Mouse (Mus musculus) liver, postnatal 0 days (tissue): ENCODE measurements around the gene Tspan18. TPM values are rescaled to one million over a fixed set of nuclear protein-coding genes. Genes with fewer than 3 reads are reported as not detected.

Experiments
- ATAC-seq: fragments of 200-750 bp; cut with Nextera tagmentation; 2 replicates; pipeline ENCODE4 v1.8.0; 2017; ENCODE audit warnings: mild to moderate bottlenecking, moderate library complexity
- DNase-seq: peaks from one replicate; pipeline ENCODE4 v3.0.0-alpha.2; 2016
- H3K27ac ChIP-seq: fragments of 300-500 bp; sonication (generic); 2 replicates; pipeline ENCODE4 v1.5.1; 2014; ENCODE audit warnings: antibody characterized with exemption, moderate library complexity, mild to moderate bottlenecking, low read depth
- H3K27me3 ChIP-seq: fragments of 300-500 bp; sonication (generic); 2 replicates; pipeline ENCODE4 v1.6.1; 2014; ENCODE audit warnings: low read length, control low read depth, mixed read lengths; ENCODE audit not compliant: insufficient read depth
- H3K36me3 ChIP-seq: fragments of 300-500 bp; sonication (generic); replicated peaks from 2 replicates; pipeline ENCODE4 v1.6.1; 2014; ENCODE audit warnings: mild to moderate bottlenecking, control low read depth, low read length, moderate library complexity, mixed read lengths; ENCODE audit not compliant: insufficient read depth
- H3K4me1 ChIP-seq: fragments of 300-500 bp; sonication (generic); 2 replicates; pipeline ENCODE4 v1.6.1; 2014; ENCODE audit warnings: antibody characterized with exemption, mild to moderate bottlenecking, control low read depth; ENCODE audit not compliant: insufficient read depth
- H3K4me2 ChIP-seq: fragments of 300-500 bp; sonication (generic); 2 replicates; pipeline ENCODE4 v1.6.1; 2014; ENCODE audit warnings: low read depth, mild to moderate bottlenecking, low read length, moderate library complexity, mixed read lengths
- H3K4me3 ChIP-seq: fragments of 300-500 bp; sonication (generic); 2 replicates; pipeline ENCODE4 v1.5.1; 2014; ENCODE audit warnings: low read depth, low read length
- H3K9ac ChIP-seq: fragments of 300-500 bp; sonication (generic); replicated peaks from 2 replicates; pipeline ENCODE4 v1.6.1; 2014; ENCODE audit warnings: mild to moderate bottlenecking, moderate library complexity
- H3K9me3 ChIP-seq: fragments of 300-500 bp; sonication (generic); 2 replicates; pipeline ENCODE4 v1.6.1; 2016; ENCODE audit warnings: mild to moderate bottlenecking, control low read depth, low read length, mixed read lengths
- CTCF ChIP-seq: sonication (generic); IDR thresholded peaks from 2 replicates; pipeline ENCODE4 v1.5.1; 2016; ENCODE audit warnings: antibody characterized with exemption, low read depth
- EP300 ChIP-seq: IDR thresholded peaks from 2 replicates; pipeline ENCODE4 v1.6.1; 2016; ENCODE audit warnings: antibody characterized with exemption, low read depth, mild to moderate bottlenecking
- WGBS: fragments of 180-500 bp; shearing (Covaris S2); extraction: QIAGEN DNeasy Blood & Tissue Kit; methylation state at CpG from one replicate; pipeline ENCODE4 v1.1.7; 2014; ENCODE audit not compliant: insufficient replicate concordance; 5-methylcytosine and 5-hydroxymethylcytosine counted together
- polyA plus RNA-seq: library from polyadenylated mRNA; unstranded; fragments of >200 nt; fragmentation: Nextera tagmentation; extraction: Ambion mirVana; gene quantifications from 2 replicates; pipeline ENCODE4 v1.2.1, GENCODE M21; 2015

Tspan18 gene
- polyA plus RNA-seq, 1 experiment from 2014 or later: 2.6 TPM

DNA sequence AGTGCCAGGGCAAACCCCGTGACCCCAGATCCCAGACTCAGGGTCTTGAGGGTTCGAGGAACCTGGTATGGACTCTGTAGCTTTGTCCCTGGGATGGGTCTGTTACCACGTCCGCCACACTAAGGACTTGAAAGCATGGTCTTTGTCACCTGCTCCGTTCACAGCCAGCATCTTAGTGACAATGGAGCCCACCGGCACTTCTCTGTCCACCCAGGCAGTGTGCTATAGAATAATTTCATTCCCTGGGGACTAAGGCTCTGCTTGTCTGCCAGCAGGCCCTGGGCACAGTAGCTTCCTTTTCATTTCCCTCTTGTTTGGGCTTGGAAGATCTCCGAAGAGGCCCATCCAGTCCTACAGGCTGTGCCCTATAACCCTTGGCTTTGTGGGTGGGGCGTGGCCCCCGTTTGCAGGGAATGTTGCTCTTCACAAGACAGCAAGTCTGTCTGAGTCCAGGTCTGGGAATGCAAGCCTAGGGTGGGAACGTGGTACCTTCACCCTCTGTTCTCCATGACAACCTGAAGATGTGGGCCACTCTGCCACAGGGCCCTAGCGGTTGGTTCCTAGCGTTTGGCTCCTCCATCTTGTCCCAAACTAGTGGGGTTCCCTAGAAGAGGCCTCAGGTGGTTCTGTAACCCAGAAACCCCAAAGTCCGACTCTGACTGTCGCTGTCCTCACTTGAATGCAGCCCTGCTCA lies 142.7 kb downstream of the Tspan18 start:
- Histone ChIP-seq H3K36me3 (no peaks in the 10 kb centered on the region), H3K9ac (no peak overlapping the region), H3K9me3 (no peaks in the 10 kb centered on the region), H3K27ac (peak overlapping the region; percentile 41), H3K4me2 (peak overlapping the region; percentile 29), H3K27me3 (peaks cover 29% of the 10 kb centered on the region), H3K4me3 (no peak overlapping the region), H3K4me1 (peaks cover 18% of the 10 kb centered on the region)
- ATAC-seq (no peak), DNase-seq (no peak)
- TF ChIP-seq CTCF: no peak
- no peak for TF ChIP-seq EP300
- WGBS: 68% methylated on average over 14 of the region's 14 CpGs

DNA sequence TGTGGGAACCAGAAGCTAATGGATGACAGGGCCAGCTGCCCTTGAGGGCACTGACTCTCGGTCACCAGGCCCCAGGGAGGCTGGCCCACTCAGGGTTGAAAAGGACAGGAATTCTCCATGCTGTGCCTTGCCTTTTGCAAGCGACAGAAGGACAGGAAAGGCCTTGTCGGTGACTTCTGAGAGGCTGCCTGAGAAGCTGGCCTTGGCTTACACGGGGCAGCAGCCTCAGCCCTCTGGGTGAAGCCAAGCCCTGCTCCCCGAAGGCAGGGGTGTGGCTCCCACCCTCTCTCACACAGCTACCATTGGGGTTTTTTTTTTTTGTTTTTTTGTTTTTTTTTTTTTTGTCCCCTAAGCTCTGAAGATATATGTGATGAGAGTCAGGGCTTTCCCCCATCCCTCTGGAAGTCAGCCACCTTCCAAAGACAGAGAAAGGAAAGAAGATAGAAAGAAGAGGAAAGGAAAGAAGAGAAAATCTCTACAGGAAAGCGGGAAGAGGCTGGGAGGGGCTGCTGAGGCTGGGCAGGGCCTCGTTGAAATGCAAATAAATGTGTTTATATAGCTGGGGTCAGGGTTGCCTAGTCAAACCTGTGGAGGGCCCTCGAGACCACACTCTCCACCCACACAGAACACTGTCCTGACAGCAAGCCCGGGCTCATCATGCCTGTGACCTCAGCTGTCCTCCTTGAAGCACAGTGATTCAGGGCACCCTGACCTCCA lies 143.4 kb downstream of the Tspan18 start:
- TF ChIP-seq CTCF (no peak), EP300 (no peak)
- no peaks in the 10 kb centered on the region for H3K36me3 ChIP-seq
- H3K4me3 ChIP-seq: no peak overlapping the region
- H3K9ac ChIP-seq: no peak overlapping the region; the same call in 1 of the 2 replicates
- peaks cover 18% of the 10 kb centered on the region for H3K4me1 ChIP-seq
- H3K9me3 ChIP-seq: no peaks in the 10 kb centered on the region
- peak; percentile 31 for DNase-seq
- peaks cover 35% of the 10 kb centered on the region for H3K27me3 ChIP-seq
- H3K4me2 ChIP-seq: peak overlapping the region; percentile 89; the same call in 1 of the 2 replicates
- 20% methylated on average over 9 of the region's 9 CpGs for WGBS
- ATAC-seq: no peak
- H3K27ac ChIP-seq: peak overlapping the region; percentile 41

- peak overlapping the region; percentile 89 for H3K4me2 ChIP-seq
- H3K27me3 ChIP-seq: peaks cover 38% of the 10 kb centered on the region
- TF ChIP-seq EP300 (no peak), CTCF (peak; percentile 46)
- H3K27ac ChIP-seq: peak overlapping the region; percentile 34; the same call in 1 of the 2 replicates
- no peak for ATAC-seq
- DNase-seq: no peak
- no peaks in the 10 kb centered on the region for H3K36me3 ChIP-seq
- peak overlapping the region; percentile 64 for H3K4me3 ChIP-seq
- H3K9me3 ChIP-seq: no peaks in the 10 kb centered on the region
- H3K9ac ChIP-seq: peak overlapping the region; percentile 67
- 9% methylated on average over 19 of the region's 19 CpGs for WGBS
- peaks cover 18% of the 10 kb centered on the region for H3K4me1 ChIP-seq
Measured at GRCm38 (mm10) chr2:93188761-93189458, 145.4 kb downstream of the Tspan18 start.

DNA sequence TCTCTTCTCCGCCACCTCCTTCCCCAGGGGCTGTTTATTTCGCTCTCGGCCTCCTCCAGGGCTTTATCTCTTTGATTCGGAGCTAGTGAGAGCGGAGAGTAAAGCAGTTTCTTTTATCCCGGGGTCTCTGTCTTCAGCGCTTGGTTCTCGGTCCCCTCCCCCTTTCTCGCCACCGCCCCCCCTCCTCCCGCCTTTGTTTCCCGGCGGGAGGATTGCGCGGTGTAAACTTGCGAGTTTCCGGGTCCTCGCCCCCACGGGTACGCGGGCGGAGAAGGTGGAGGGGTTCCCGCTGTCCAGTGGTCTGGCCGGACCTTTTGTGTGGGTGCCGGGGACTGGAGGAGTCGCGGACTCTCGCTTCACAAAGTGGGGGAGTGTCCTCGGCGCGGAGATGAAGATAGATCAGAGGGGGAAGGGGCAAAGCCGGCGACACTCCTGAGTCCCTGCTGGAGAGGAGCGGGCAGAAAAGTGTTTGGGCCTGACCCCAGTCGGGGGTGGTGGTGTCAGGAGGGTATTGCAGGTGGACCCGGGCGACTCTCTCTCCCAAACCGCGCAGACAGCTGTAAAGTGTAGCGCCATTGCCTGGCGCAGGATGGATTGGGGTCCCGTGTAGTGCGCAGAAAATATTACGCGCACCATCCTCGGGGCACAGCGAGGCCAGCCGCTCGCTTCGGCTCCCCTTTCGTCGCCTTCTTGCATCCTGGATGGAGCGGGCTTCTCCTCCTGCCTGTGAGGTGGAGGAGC lies 146.1 kb downstream of the Tspan18 start:
- H3K27ac ChIP-seq: peak overlapping the region; percentile 62; the same call in 1 of the 2 replicates
- ATAC-seq (no peak), DNase-seq (no peak)
- peak overlapping the region; percentile 67 for H3K9ac ChIP-seq
- TF ChIP-seq EP300 (no peak), CTCF (no peak)
- H3K36me3 ChIP-seq: no peaks in the 10 kb centered on the region
- peaks cover 18% of the 10 kb centered on the region for H3K4me1 ChIP-seq
- under 1% methylated on average over 52 of the region's 53 CpGs for WGBS
- H3K9me3 ChIP-seq: no peaks in the 10 kb centered on the region
- H3K4me3 ChIP-seq: peak overlapping the region; percentile 64
- H3K27me3 ChIP-seq: peaks cover 38% of the 10 kb centered on the region
- peak overlapping the region; percentile 89 for H3K4me2 ChIP-seq

- Histone ChIP-seq H3K9ac (peak within 1 kb of the TSS; percentile 67), H3K36me3 (no peaks in the 10 kb centered on the region), H3K4me2 (peak within 1 kb of the TSS; percentile 89), H3K4me3 (peak within 1 kb of the TSS; percentile 64), H3K9me3 (no peaks in the 10 kb centered on the region), H3K27ac (peak within 1 kb of the TSS; percentile 62; the same call in 1 of the 2 replicates), H3K4me1 (peaks cover 15% of the 10 kb centered on the region), H3K27me3 (peaks cover 38% of the 10 kb centered on the region)
- TF ChIP-seq CTCF (peak; percentile 66), EP300 (no peak)
- DNase-seq (peak; percentile 83), ATAC-seq (peak; percentile 85)
- 1% methylated on average over 37 of the region's 69 CpGs for WGBS
Measured at GRCm38 (mm10) chr2:93187323-93187996, 146.8 kb downstream of the Tspan18 start, which contains the start of gene Trp53i11. Gene Trp53i11, plus strand, starts transcription at chr2:93187548.
